Mouse (Mus musculus): ENCODE data around the gene Kdm2a. TPM values are rescaled to one million over a fixed set of nuclear protein-coding genes. Genes with fewer than 3 reads are reported as not detected.

Kdm2a gene
- polyA plus RNA-seq, 1 experiment: 51.6 TPM

GRCm38 (mm10) chr19:4425610-4426366 lies 27.7 kb upstream of the Kdm2a start:
- no peak for TF ChIP-seq GATA1 (IDR thresholded peaks at IDR 0.05; ENCODE audit: low read length)

- no peak for TF ChIP-seq GATA1 (IDR thresholded peaks at IDR 0.05; ENCODE audit: low read length)
Observed at GRCm38 (mm10) chr19:4423021-4423420, 24.9 kb upstream of the Kdm2a start.

GRCm38 (mm10) chr19:4422581-4422980 lies 24.5 kb upstream of the Kdm2a start:
- no peak for TF ChIP-seq GATA1 (IDR thresholded peaks at IDR 0.05; ENCODE audit: low read length)

- no peak for TF ChIP-seq GATA1 (IDR thresholded peaks at IDR 0.05; ENCODE audit: low read length)
Observed at GRCm38 (mm10) chr19:4420153-4420910, 22.2 kb upstream of the Kdm2a start.

DNA sequence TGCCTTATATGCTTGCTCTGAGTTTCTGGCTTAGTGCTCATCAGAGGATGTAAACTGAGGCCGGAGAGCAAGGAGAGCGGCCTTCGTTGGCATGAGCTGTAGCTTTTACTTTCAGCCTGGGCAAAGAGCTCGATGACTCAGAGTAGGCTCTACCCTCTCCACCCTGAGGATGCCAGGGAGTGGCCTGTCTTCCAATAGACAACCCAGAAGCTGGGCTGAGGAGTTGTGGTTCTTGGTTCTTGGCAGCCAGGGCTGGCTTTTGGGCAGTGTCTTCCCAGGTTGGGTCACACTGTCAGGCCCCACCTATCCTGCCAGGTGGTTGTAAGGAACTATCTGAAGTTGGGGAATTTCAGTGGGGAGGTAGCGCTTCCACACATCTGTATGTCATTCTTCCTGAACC lies 21.6 kb upstream of the Kdm2a start:
- TF ChIP-seq GATA1 (IDR thresholded peaks at IDR 0.05; ENCODE audit: low read length): no peak

GRCm38 (mm10) chr19:4417713-4418112 lies 19.6 kb upstream of the Kdm2a start:
- no peak for TF ChIP-seq GATA1 (IDR thresholded peaks at IDR 0.05; ENCODE audit: low read length)

DNA sequence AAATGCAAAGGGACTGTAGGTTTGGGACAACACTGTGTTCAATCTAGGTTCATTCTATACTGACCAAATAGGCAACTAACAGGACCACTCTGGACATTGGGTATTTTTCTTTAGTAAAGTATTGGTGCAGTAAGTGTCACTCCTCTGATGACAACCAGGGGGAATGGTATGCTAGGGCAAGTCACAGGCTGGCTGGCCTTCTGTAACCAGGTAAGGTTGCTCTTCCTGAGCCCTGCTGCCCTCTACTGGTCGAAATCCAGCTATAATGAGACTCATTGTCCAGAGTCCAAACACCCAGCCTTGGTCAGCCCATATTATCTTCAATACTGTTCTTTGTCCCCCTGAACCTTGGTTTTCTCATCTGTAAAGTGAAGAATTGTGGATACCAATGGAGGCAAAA lies 19.1 kb upstream of the Kdm2a start:
- TF ChIP-seq GATA1 (IDR thresholded peaks at IDR 0.05; ENCODE audit: low read length): no peak

DNA sequence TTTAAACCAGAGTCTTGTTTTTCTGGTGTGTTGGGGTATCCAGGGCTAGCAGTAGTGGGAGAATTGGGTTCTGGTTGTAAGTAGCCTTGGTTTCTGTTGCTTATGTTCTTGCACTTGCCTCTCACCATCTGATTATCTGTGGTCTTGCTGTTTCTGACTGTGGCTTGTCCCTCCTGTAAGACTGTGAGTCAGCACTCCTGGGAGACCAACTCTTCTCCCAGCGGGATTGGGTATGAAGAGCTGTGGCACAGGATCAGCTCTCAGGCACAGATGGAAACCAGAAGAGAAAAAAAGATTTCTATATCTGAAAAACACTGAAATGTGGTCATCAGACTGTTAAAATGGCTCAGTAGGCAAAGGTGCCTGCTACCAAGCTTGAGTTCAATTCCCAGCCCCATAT lies 16.5 kb upstream of the Kdm2a start:
- no peak for TF ChIP-seq GATA1 (IDR thresholded peaks at IDR 0.05; ENCODE audit: low read length)

GRCm38 (mm10) chr19:4409062-4409461 lies 11.0 kb upstream of the Kdm2a start:
- TF ChIP-seq GATA1 (IDR thresholded peaks at IDR 0.05; ENCODE audit: low read length): no peak

DNA sequence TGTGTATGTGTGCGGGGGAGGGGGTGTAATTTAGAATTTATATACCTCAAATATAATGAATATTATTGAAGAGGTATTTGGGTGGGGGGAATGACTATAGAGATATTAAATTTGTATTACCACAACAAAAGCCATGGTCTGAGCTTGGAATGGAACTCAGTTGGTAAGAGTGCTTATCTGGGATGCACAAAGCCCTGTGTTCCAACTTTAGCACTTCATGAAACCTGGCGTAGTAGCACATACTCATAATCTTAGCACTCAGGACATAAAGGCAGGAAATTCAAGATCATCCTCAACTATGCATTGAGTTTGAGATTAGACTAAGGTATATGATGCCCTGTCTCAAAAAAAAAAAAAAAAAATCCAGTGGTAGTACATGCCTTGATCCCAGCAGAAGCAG lies 6.8 kb upstream of the Kdm2a start:
- no peak for TF ChIP-seq GATA1 (IDR thresholded peaks at IDR 0.05; ENCODE audit: low read length)

DNA sequence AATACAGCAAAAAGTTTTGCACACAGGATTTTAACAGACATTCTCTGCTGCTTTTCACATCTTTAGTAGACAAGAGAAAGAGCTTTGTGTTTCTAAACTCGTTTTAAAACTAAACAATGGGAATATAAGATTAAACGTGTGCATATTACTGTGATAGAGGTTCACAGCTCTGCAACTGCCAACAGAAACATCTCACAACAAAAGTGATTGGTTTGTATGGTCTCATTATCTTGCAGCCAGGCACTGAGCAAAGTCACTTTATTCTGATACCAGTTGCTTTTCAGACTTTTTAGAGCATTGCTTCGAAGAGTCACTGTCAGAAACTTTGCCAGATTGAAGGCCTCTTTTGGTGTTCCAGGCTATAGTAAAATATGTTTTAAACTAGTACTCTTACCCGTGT lies 874 bp upstream of the Kdm2a start:
- no peak for TF ChIP-seq GATA1 (IDR thresholded peaks at IDR 0.05; ENCODE audit: low read length)

GRCm38 (mm10) chr19:4398630-4398948 lies 504 bp upstream of the Kdm2a start:
- TF ChIP-seq GATA1 (IDR thresholded peaks at IDR 0.05; ENCODE audit: low read length): no peak

GRCm38 (mm10) chr19:4396998-4397797 lies 887 bp downstream of the Kdm2a start:
- no peak for TF ChIP-seq GATA1 (IDR thresholded peaks at IDR 0.05; ENCODE audit: low read length)

DNA sequence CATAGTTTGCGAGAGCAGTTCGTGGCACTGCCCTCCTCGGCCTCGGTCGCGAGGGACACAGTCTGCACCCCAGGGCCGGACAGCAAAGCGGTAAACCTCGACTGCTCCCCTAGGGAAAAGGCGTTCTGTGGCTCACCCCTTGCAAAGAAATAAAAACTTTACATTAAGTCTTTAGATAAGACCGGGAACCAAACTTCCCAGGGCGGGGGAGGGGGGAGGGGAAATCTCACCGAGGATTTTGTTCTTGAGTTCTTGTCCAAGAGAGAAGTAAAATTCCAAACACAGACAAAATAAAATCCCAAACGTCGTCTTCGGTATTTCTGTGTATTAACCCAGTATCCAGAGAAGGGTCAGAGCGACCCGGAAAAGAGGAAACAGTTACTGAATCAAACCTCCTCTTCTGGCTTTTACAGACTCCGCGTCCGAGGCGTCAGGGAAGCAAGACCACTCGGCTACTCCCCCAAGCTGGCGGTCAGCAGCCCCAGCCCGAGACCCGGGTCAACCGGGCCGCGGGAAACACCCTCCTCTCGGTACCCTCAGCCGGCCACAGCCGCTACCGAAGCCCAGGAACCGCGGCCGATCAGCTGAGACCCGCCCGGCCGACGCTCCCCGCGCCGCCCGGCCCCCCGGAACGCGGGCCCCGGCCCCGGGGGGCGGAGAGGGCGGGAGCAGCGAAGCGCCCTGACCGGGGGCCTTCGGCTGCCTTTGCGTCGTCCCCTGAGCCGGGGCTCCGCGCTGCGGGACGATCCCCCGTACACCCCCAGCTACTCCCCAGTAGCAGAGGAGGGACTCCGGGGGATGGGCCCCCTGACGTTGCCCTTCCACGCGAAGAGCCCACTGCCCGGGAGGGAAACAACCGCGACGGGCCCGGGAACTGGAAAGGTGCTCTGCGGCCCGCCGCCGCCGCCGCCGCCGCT lies 1.7 kb downstream of the Kdm2a start:
- no peak for TF ChIP-seq GATA1 (IDR thresholded peaks at IDR 0.05; ENCODE audit: low read length)

DNA sequence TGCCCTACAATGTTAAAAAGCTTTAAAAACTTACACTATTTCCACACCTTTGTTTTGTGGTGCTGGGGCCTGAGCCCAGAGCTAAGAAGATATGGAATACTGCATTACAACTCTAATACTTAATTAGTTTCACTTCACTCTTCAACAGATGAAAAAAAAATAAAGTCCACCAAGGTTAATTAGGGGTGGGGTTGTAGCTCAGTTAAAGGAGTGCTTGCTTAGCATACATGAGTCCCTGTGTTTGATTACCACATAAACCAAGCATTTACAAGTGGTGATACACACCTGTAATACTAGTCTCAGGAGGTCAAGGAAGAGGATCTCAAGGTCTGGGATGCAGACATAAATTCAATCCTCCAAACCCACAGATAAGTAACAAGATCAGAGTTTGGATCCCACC lies 10.8 kb downstream of the Kdm2a start:
- no peak for TF ChIP-seq GATA1 (IDR thresholded peaks at IDR 0.05; ENCODE audit: low read length)

All from G1E-ER4 (cell line).